Mouse (Mus musculus) liver, embryonic 14.5 days (tissue): ENCODE measurements around the gene Tspan8.

Experiments used
- CTCF ChIP-seq: IDR thresholded peaks from 2 replicates; pipeline ENCODE4 v1.5.1; 2016; ENCODE audit warnings: antibody characterized with exemption, low read depth, control low read depth
- EP300 ChIP-seq: IDR thresholded peaks from 2 replicates; pipeline ENCODE4 v1.6.1; 2016; ENCODE audit warnings: antibody characterized with exemption, low read depth

DNA sequence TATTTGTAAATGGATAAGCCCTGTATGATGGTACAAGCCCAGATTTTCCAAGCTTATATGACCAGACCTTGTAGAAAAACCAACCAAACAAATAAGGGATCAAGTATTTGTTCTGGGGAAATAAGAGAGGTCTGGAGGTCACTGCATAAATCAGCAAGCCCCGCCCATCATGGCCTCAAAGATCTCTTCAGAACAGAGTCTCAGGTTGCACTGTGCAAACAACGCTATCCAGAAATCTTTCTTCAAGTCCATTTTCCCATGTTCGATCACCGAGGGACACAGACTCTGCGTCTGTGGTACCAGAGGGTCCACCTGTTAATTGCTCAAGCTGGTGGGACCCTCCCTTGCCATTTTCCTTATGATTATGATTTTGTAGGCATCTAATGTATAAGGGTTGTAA is 45.3 kb downstream of the Tspan8 start:
- TF ChIP-seq EP300 = no peak
- TF ChIP-seq CTCF = no peak
